Mouse (Mus musculus) spleen, adult 2 months (tissue): ENCODE data around the gene Fndc11.

Source experiments
- CTCF ChIP-seq: fragments of 200-500 bp; IDR thresholded peaks from 2 replicates; pipeline ENCODE4 v1.5.1; 2011; ENCODE audit warnings: mild to moderate bottlenecking, inconsistent platforms; ENCODE audit not compliant: insufficient read depth, insufficient read length, insufficient replicate concordance; ENCODE audit errors: extremely low read depth
- POLR2A ChIP-seq: fragments of 200-500 bp; IDR thresholded peaks from 2 replicates; pipeline ENCODE4 v1.6.1; 2011; ENCODE audit warnings: low read depth, low read length, inconsistent platforms

DNA sequence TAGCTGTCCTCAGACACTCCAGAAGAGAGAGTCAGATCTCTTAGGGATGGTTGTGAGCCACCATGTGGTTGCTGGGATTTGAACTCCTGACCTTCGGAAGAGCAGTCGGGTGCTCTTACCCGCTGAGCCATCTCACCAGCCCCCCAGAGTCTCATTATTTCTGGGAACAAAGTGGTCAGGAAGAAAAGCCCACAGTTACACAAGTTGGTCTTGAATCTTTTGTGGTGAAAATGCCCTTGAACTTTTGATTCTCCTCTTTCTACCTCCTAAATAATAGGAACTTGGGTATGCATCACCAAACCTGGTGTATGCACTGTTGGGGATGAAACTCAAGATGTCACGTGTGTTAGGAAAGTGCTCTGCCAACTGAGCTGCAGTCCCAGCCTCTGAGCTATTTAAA lies 27.9 kb upstream of the Fndc11 start:
- TF ChIP-seq CTCF (no peak), POLR2A (no peak)
